29 mouse cellular contexts compared by ENCODE assay signal in genomic region chr1:43192471-43192870, GRCm38 (mm10). TPM values are rescaled to one million over a fixed set of nuclear protein-coding genes. Genes with fewer than 3 reads are reported as not detected.
A peak's percentile ranks its signal among the peaks of the same experiment; 100 is the strongest.
DNase-seq lines count a peak whose midpoint lies in the region; ATAC-seq lines count a peak whose summit lies in the region.
"Had no signal": no experiment of that assay in that cellular context is flagged by ENCODE, and none has a peak within 500 bp of the region (broad histone marks: within the 10 kb centered on the region; RNA-seq: fewer than 3 reads in every experiment).

No protein-coding gene starts in this region.

- H3K9ac ChIP-seq in heart, embryonic 14.5 days (ENCODE audit: low read length), result peak overlapping the region; percentile 66
- H3K9ac ChIP-seq in kidney, embryonic 16.5 days (replicated peaks; ENCODE audit: low read length), result no peak overlapping the region
- H3K9ac ChIP-seq: embryonic facial prominence, embryonic 13.5 days; forebrain, embryonic 15.5 days; hindbrain, embryonic 14.5 days; liver, embryonic 13.5 days; midbrain, embryonic 13.5 days; neural tube, embryonic 13.5 days had no signal

- H3K9me3 ChIP-seq in heart, embryonic 14.5 days (ENCODE audit: control insufficient read depth, low read length), result no peaks in the 10 kb centered on the region
- no peaks in the 10 kb centered on the region for H3K9me3 ChIP-seq in kidney, embryonic 16.5 days (ENCODE audit: low read length)
- H3K9me3 ChIP-seq: embryonic facial prominence, embryonic 13.5 days; forebrain, embryonic 10.5 days; forebrain, embryonic 15.5 days; liver, embryonic 13.5 days; midbrain, embryonic 13.5 days; neural tube, embryonic 13.5 days had no signal

- H3K4me3 ChIP-seq in heart, embryonic 14.5 days (ENCODE audit: control insufficient read depth in 1 of 2, insufficient read depth in 1 of 2, low read depth in 1 of 2, low read length in 2 of 2), result peak overlapping the region; percentile 7 to 25; a peak in 3 of 4 replicates
- no peak overlapping the region for H3K4me3 ChIP-seq in kidney, embryonic 16.5 days (ENCODE audit: low read length)
- H3K4me3 ChIP-seq: embryonic facial prominence, embryonic 13.5 days; forebrain, embryonic 10.5 days; forebrain, embryonic 15.5 days; layer of hippocampus, adult 2 months; liver, embryonic 13.5 days; midbrain, embryonic 13.5 days; neural tube, embryonic 13.5 days had no signal

- H3K4me1 ChIP-seq in heart, embryonic 14.5 days (ENCODE audit: control insufficient read depth in 2 of 2, insufficient read depth in 2 of 2, low read length in 2 of 2), result peaks cover 13 to 22% of the 10 kb centered on the region in 2 experiments
- H3K4me1 ChIP-seq in kidney, embryonic 16.5 days (ENCODE audit: insufficient read depth, low read length), result peaks cover 23% of the 10 kb centered on the region; the same call in 1 of the 2 replicates
- H3K4me1 ChIP-seq: embryonic facial prominence, embryonic 13.5 days; forebrain, embryonic 10.5 days; forebrain, embryonic 15.5 days; liver, embryonic 13.5 days; midbrain, embryonic 13.5 days; neural tube, embryonic 13.5 days had no signal

- H3K27ac ChIP-seq in heart, embryonic 14.5 days (replicated peaks in 1 of 2; ENCODE audit: control insufficient read depth in 1 of 2, insufficient read depth in 1 of 2, low read depth in 2 of 2, low read length in 2 of 2), result peak overlapping the region; percentile 24 to 25; a peak in 2 of 4 replicates
- H3K27ac ChIP-seq in kidney, embryonic 16.5 days (ENCODE audit: low read length), result peak overlapping the region; percentile 70
- H3K27ac ChIP-seq: embryonic facial prominence, embryonic 13.5 days; forebrain, embryonic 10.5 days; forebrain, embryonic 15.5 days; hindbrain, embryonic 14.5 days; layer of hippocampus, adult 2 months; liver, embryonic 13.5 days; macrophage; midbrain, embryonic 13.5 days; neural tube, embryonic 13.5 days; stomach, postnatal 0 days had no signal

- no peak for ATAC-seq in heart, embryonic 14.5 days (ENCODE audit: insufficient number of reproducible peaks, insufficient read depth, low FRiP score, low read depth)
- ATAC-seq in kidney, embryonic 16.5 days (ENCODE audit: low FRiP score, low TSS enrichment), result no peak
- ATAC-seq in frontal cortex, adult (ENCODE audit: low TSS enrichment), result no peak
- ATAC-seq: forebrain, embryonic 15.5 days; midbrain, embryonic 13.5 days had no signal

- H3K27me3 ChIP-seq in heart, embryonic 14.5 days (ENCODE audit: control insufficient read depth, insufficient read depth, low read length), result no peaks in the 10 kb centered on the region
- H3K27me3 ChIP-seq in kidney, embryonic 16.5 days (ENCODE audit: insufficient read depth, low read length), result no peaks in the 10 kb centered on the region
- H3K27me3 ChIP-seq: embryonic facial prominence, embryonic 13.5 days; forebrain, embryonic 15.5 days; liver, embryonic 13.5 days; midbrain, embryonic 13.5 days; neural tube, embryonic 13.5 days had no signal

- peak overlapping the region; percentile 55 for H3K4me2 ChIP-seq in heart, embryonic 14.5 days (ENCODE audit: low read length)
- H3K4me2 ChIP-seq in kidney, embryonic 16.5 days (replicated peaks; ENCODE audit: low read depth, low read length), result no peak overlapping the region
- H3K4me2 ChIP-seq: embryonic facial prominence, embryonic 13.5 days; forebrain, embryonic 15.5 days; hindbrain, embryonic 14.5 days; liver, embryonic 13.5 days; midbrain, embryonic 13.5 days; neural tube, embryonic 13.5 days had no signal

- H3K36me3 ChIP-seq in heart, embryonic 14.5 days (ENCODE audit: control insufficient read depth, insufficient read depth, low read length), result peaks cover 7% of the 10 kb centered on the region; the same call in 1 of the 2 replicates
- no peaks in the 10 kb centered on the region for H3K36me3 ChIP-seq in kidney, embryonic 16.5 days (ENCODE audit: insufficient read depth, low read length)
- H3K36me3 ChIP-seq: embryonic facial prominence, embryonic 13.5 days; forebrain, embryonic 10.5 days; forebrain, embryonic 15.5 days; liver, embryonic 13.5 days; midbrain, embryonic 13.5 days; neural tube, embryonic 13.5 days had no signal

- 77% methylated on average over 10 of the region's 10 CpGs for WGBS in heart, embryonic 14.5 days
- 45% methylated on average over 10 of the region's 10 CpGs for WGBS in kidney, embryonic 16.5 days

- no peak for DNase-seq in heart, adult 9 months (ENCODE audit: low spot score in 2 of 2)
- peak; percentile 33 for DNase-seq in kidney, adult 11 months
- DNase-seq in kidney, adult 18-20 months, result no peak
- DNase-seq in layer of hippocampus, postnatal 36 days, result no peak
- DNase-seq: adrenal gland, postnatal 25 days; B cell, adult 2 months; cerebellum, adult 11-12 months; cerebellum, postnatal 10 days; left cerebral cortex, postnatal 4 days; liver, embryonic 13.5 days; lung, adult 2 months; lung, postnatal 10 days; right cerebral cortex, postnatal 4 days; thymus, adult 18-20 months; thymus, postnatal 36 days had no signal

RNA-seq across cellular contexts. Expression of gene Fhl2, which starts 4.3 kb away (rescaled TPM):
- polyA plus RNA-seq in heart, embryonic 14.5 days (2014; fragmentation: Nextera tagmentation; extraction: Ambion mirVana), result 358 and 365 TPM in 2 replicates
- 101 and 104 TPM in 2 replicates for polyA plus RNA-seq in kidney, embryonic 16.5 days (2015; fragmentation: Nextera tagmentation; extraction: Ambion mirVana)
- total RNA-seq in layer of hippocampus, postnatal 36 days (2021), result 10 to 100 TPM; 32.0 to 32.6 TPM
- total RNA-seq: hematopoietic stem cell, adult 5-6 weeks; megakaryocyte-erythroid progenitor cell, adult 5-6 weeks had no signal
- polyA plus RNA-seq: macrophage had no signal
